Mouse (Mus musculus) heart, postnatal 14 days (tissue): ENCODE measurements around the gene Gm10031. TPM values are rescaled to one million over a fixed set of nuclear protein-coding genes. Genes with fewer than 3 reads are reported as not detected.
"Not testable (repeated sequence)": the region's sequence is repeated elsewhere in the genome, so short reads cannot be mapped to it uniquely, and the experiment has no call there.

Experiments
- DNase-seq, 2 experiments: peaks; one replicate each; pipeline ENCODE4 v3.0.0; 2021 to 2022
- intact Hi-C: fragments of 180-260 bp; cut with DNase I; formaldehyde crosslinking; loops from one replicate; pipeline ENCODE4 v1.15.1; 2025
- long read RNA-seq, 2 experiments: library from polyadenylated mRNA; stranded (forward); transcript quantifications; one replicate each; pipeline ENCODE4 v2.0.0; 2021
- total RNA-seq, 2 experiments: library from RNA; stranded (reverse); gene quantifications; 2 replicates each; pipeline ENCODE4 v1.2.3; 2021

Gm10031 gene
- 10 to 100 TPM; 39.9 to 45.6 TPM for total RNA-seq
- long read RNA-seq, experiment 1, transcript Gm10031-201 (1 exons, 2,653 nt): major isoform, 9 of 9 reads
- long read RNA-seq, experiment 1, partial matches to known transcripts: 0 of 9 reads
- long read RNA-seq, experiment 1, other reads (novel, unspliced or antisense): 0 of 9 reads
- long read RNA-seq, experiment 2, transcript Gm10031-201 (1 exons, 2,653 nt): major isoform, 6 of 6 reads
- long read RNA-seq, experiment 2, partial matches to known transcripts: 0 of 6 reads
- long read RNA-seq, experiment 2, other reads (novel, unspliced or antisense): 0 of 6 reads

GRCm38 (mm10) chr1:156523842-156524241, at the start of gene Gm10031:
Gene Gm10031, plus strand, starts transcription at chr1:156524012.
- DNase-seq, intact Hi-C loops: not testable (repeated sequence)

GRCm38 (mm10) chr1:156474854-156475253, 49.0 kb upstream of the Gm10031 start:
- intact Hi-C loops: loop anchor here (5.0 kb wide), 1 partner anchor 53 kb away; the partner anchor contains the start of gene Axdnd1
- no peak for DNase-seq

- intact Hi-C loops: no loop called here
- DNase-seq: no peak
These were observed 47.8 kb upstream of the Gm10031 start for GRCm38 (mm10) chr1:156476016-156476415.

GRCm38 (mm10) chr1:156476535-156476934, 47.3 kb upstream of the Gm10031 start:
- intact Hi-C loops: no loop called here
- DNase-seq: no peak

- intact Hi-C loops: no loop called here
- DNase-seq: no peak
These were observed 42.0 kb upstream of the Gm10031 start for GRCm38 (mm10) chr1:156481826-156482225.

- DNase-seq: no peak
- intact Hi-C loops: no loop called here
These were observed 36.3 kb upstream of the Gm10031 start for GRCm38 (mm10) chr1:156487498-156487897.

GRCm38 (mm10) chr1:156488031-156488430, 35.8 kb upstream of the Gm10031 start:
- DNase-seq: no peak
- intact Hi-C loops: no loop called here

GRCm38 (mm10) chr1:156491226-156491796, 32.5 kb upstream of the Gm10031 start:
- intact Hi-C loops: no loop called here
- DNase-seq: no peak

- intact Hi-C loops: no loop called here
- no peak for DNase-seq
These were observed 28.8 kb upstream of the Gm10031 start for GRCm38 (mm10) chr1:156495025-156495424.

GRCm38 (mm10) chr1:156496910-156497309, 26.9 kb upstream of the Gm10031 start:
- no peak for DNase-seq
- intact Hi-C loops: no loop called here

- DNase-seq: no peak
- intact Hi-C loops: no loop called here
These were observed 18.8 kb upstream of the Gm10031 start for GRCm38 (mm10) chr1:156504945-156505523.

GRCm38 (mm10) chr1:156505901-156506300, 17.9 kb upstream of the Gm10031 start:
- intact Hi-C loops: no loop called here
- DNase-seq: no peak

GRCm38 (mm10) chr1:156507753-156508152, 16.1 kb upstream of the Gm10031 start:
- intact Hi-C loops: no loop called here
- DNase-seq: no peak

GRCm38 (mm10) chr1:156520136-156520780, 3.6 kb upstream of the Gm10031 start:
- intact Hi-C loops: no loop called here

GRCm38 (mm10) chr1:156521796-156522517, 1.9 kb upstream of the Gm10031 start:
- DNase-seq: no peak
- intact Hi-C loops: no loop called here

More at GRCm38 (mm10) chr1:156520136-156520780, 3.6 kb upstream of the Gm10031 start:
- DNase-seq: no peak

- intact Hi-C loops, DNase-seq: not testable (repeated sequence)
These were observed 8.8 kb downstream of the Gm10031 start for GRCm38 (mm10) chr1:156532476-156533175.

GRCm38 (mm10) chr1:156533483-156533882, 9.7 kb downstream of the Gm10031 start:
- intact Hi-C loops: no loop called here
- no peak for DNase-seq

- intact Hi-C loops: no loop called here
- no peak for DNase-seq
These were observed 10.1 kb downstream of the Gm10031 start for GRCm38 (mm10) chr1:156533911-156534310.

- no peak for DNase-seq
- intact Hi-C loops: no loop called here
These were observed 13.2 kb downstream of the Gm10031 start for GRCm38 (mm10) chr1:156537031-156537430.

- no peak for DNase-seq
- intact Hi-C loops: loop anchor here (2.0 kb wide), 1 partner anchor 95 kb away; no protein-coding TSS in a partner anchor
These were observed 13.9 kb downstream of the Gm10031 start for GRCm38 (mm10) chr1:156537701-156538100.
